Mouse (Mus musculus): ENCODE results near the gene Dolk.

Dolk gene

GRCm38 (mm10) chr2:30286192-30287026 lies at the start of gene Dolk, which contains the start of gene Nup188:
Gene Dolk, minus strand, starts transcription at chr2:30286334.
Gene Nup188, plus strand, starts transcription at chr2:30286397.
- DNase-seq (ENCODE audit: low spot score in 2 of 2) = peak; percentile 94 to 95

- DNase-seq (ENCODE audit: low spot score in 2 of 2) = no peak
These were observed 49.2 kb upstream of the Dolk start for GRCm38 (mm10) chr2:30335324-30335723.

- DNase-seq (ENCODE audit: low spot score in 2 of 2) = no peak
These were observed 42.7 kb upstream of the Dolk start for GRCm38 (mm10) chr2:30328791-30329190.

GRCm38 (mm10) chr2:30327276-30327675 lies 41.1 kb upstream of the Dolk start:
- no peak for DNase-seq (ENCODE audit: low spot score in 2 of 2)

- no peak for DNase-seq (ENCODE audit: low spot score in 2 of 2)
These were observed 39.2 kb upstream of the Dolk start for GRCm38 (mm10) chr2:30325296-30325695.

GRCm38 (mm10) chr2:30323111-30323510 lies 37.0 kb upstream of the Dolk start:
- no peak for DNase-seq (ENCODE audit: low spot score in 2 of 2)

- DNase-seq (ENCODE audit: low spot score in 2 of 2) = no peak
These were observed 33.1 kb upstream of the Dolk start for GRCm38 (mm10) chr2:30319260-30319659.

- DNase-seq (ENCODE audit: low spot score in 2 of 2) = no peak
These were observed 30.8 kb upstream of the Dolk start for GRCm38 (mm10) chr2:30316955-30317354.

- no peak for DNase-seq (ENCODE audit: low spot score in 2 of 2)
These were observed 30.0 kb upstream of the Dolk start for GRCm38 (mm10) chr2:30316136-30316535.

GRCm38 (mm10) chr2:30311481-30311880 lies 25.3 kb upstream of the Dolk start:
- DNase-seq (ENCODE audit: low spot score in 2 of 2) = no peak

- DNase-seq (ENCODE audit: low spot score in 2 of 2) = no peak
These were observed 23.2 kb upstream of the Dolk start for GRCm38 (mm10) chr2:30309351-30309750.

- no peak for DNase-seq (ENCODE audit: low spot score in 2 of 2)
These were observed 20.0 kb upstream of the Dolk start for GRCm38 (mm10) chr2:30306087-30306486.

GRCm38 (mm10) chr2:30299966-30300365 lies 13.8 kb upstream of the Dolk start:
- DNase-seq (ENCODE audit: low spot score in 2 of 2) = no peak

GRCm38 (mm10) chr2:30299525-30299924 lies 13.4 kb upstream of the Dolk start:
- DNase-seq (ENCODE audit: low spot score in 2 of 2) = no peak

GRCm38 (mm10) chr2:30287027-30287373 lies 866 bp upstream of the Dolk start:
- no peak for DNase-seq (ENCODE audit: low spot score in 2 of 2)

- no peak for DNase-seq (ENCODE audit: low spot score in 2 of 2)
These were observed 535 bp downstream of the Dolk start for GRCm38 (mm10) chr2:30285416-30286181.

GRCm38 (mm10) chr2:30285004-30285403 lies 1.1 kb downstream of the Dolk start:
- DNase-seq (ENCODE audit: low spot score in 2 of 2) = no peak

- no peak for DNase-seq (ENCODE audit: low spot score in 2 of 2)
These were observed 2.9 kb downstream of the Dolk start for GRCm38 (mm10) chr2:30283193-30283592.

- no peak for DNase-seq (ENCODE audit: low spot score in 2 of 2)
These were observed 4.5 kb downstream of the Dolk start for GRCm38 (mm10) chr2:30281651-30282050.

GRCm38 (mm10) chr2:30280743-30281142 lies 5.4 kb downstream of the Dolk start, which contains the start of gene Gm28038:
Gene Gm28038, plus strand, starts transcription at chr2:30281043.
- DNase-seq (ENCODE audit: low spot score in 2 of 2) = no peak

GRCm38 (mm10) chr2:30270134-30270533 lies 16.0 kb downstream of the Dolk start:
- peak; percentile 59 to 64 for DNase-seq (ENCODE audit: low spot score in 2 of 2)

- DNase-seq (ENCODE audit: low spot score in 2 of 2) = peak; percentile 37 to 41
These were observed 16.7 kb downstream of the Dolk start for GRCm38 (mm10) chr2:30269241-30269990.

Data from spleen, postnatal 36 days (tissue).